Mouse (Mus musculus) lung, embryonic 15.5 days (tissue): ENCODE measurements around the gene Crisp2. TPM values are rescaled to one million over a fixed set of nuclear protein-coding genes. Genes with fewer than 3 reads are reported as not detected.
"Not testable (repeated sequence)": the region's sequence is repeated elsewhere in the genome, so short reads cannot be mapped to it uniquely, and the experiment has no call there.

Source experiments
- ATAC-seq: fragments of 200-750 bp; cut with Nextera tagmentation; 2 replicates; pipeline ENCODE4 v1.8.0; 2017; ENCODE audit warnings: moderate number of reproducible peaks, borderline replicate concordance; ENCODE audit not compliant: low FRiP score, low TSS enrichment; ENCODE audit errors: extremely low read depth
- H3K27ac ChIP-seq: fragments of 300-500 bp; sonication (generic); 2 replicates; pipeline ENCODE4 v1.5.1; 2015; ENCODE audit warnings: moderate library complexity, mild to moderate bottlenecking, inconsistent platforms
- H3K27me3 ChIP-seq: fragments of 300-500 bp; sonication (generic); 2 replicates; pipeline ENCODE4 v1.6.1; 2015; ENCODE audit warnings: inconsistent platforms
- H3K36me3 ChIP-seq: fragments of 300-500 bp; sonication (generic); 2 replicates; pipeline ENCODE4 v1.6.1; 2015; ENCODE audit warnings: inconsistent platforms
- H3K4me1 ChIP-seq: fragments of 300-500 bp; sonication (generic); 2 replicates; pipeline ENCODE4 v1.6.1; 2015; ENCODE audit warnings: inconsistent platforms
- H3K4me2 ChIP-seq: fragments of 300-500 bp; sonication (generic); 2 replicates; pipeline ENCODE4 v1.6.1; 2015; ENCODE audit warnings: inconsistent platforms, mild to moderate bottlenecking, moderate library complexity
- H3K4me3 ChIP-seq: fragments of 300-500 bp; sonication (generic); 2 replicates; pipeline ENCODE4 v1.5.1; 2015; ENCODE audit warnings: mild to moderate bottlenecking, inconsistent platforms
- H3K9ac ChIP-seq: fragments of 300-500 bp; sonication (generic); 2 replicates; pipeline ENCODE4 v1.6.1; 2015; ENCODE audit warnings: inconsistent platforms
- H3K9me3 ChIP-seq: fragments of 300-500 bp; sonication (generic); 2 replicates; pipeline ENCODE4 v1.6.1; 2016; ENCODE audit warnings: inconsistent platforms
- WGBS: fragments of 180-500 bp; shearing (Covaris S2); methylation state at CpG from one replicate; pipeline ENCODE4 v1.1.7; 2015; 5-methylcytosine and 5-hydroxymethylcytosine counted together
- polyA plus RNA-seq: library from polyadenylated mRNA; unstranded; fragments of >200 nt; fragmentation: Nextera tagmentation; extraction: Ambion mirVana; gene quantifications from 2 replicates; pipeline ENCODE4 v1.2.1, GENCODE M21; 2015

Gene Crisp2
- polyA plus RNA-seq, 1 experiment from 2014 or later, result not detected

- Histone ChIP-seq H3K36me3 (no peaks in the 10 kb centered on the region), H3K4me3 (no peak overlapping the region), H3K4me2 (no peak overlapping the region), H3K9me3 (no peaks in the 10 kb centered on the region), H3K9ac (no peak overlapping the region), H3K4me1 (no peaks in the 10 kb centered on the region), H3K27me3 (no peaks in the 10 kb centered on the region), H3K27ac (0 out of 2 replicates have a peak overlapping the region, but pooled peaks have one; percentile 39)
- ATAC-seq, result peak; percentile 85; the same call in 1 of the 2 replicates
- WGBS, result 37% methylated on average over 3 of the region's 3 CpGs
Observed at GRCm38 (mm10) chr17:40806550-40806949, 253 bp downstream of the Crisp2 start.

- H3K9ac ChIP-seq, result no peak overlapping the region
- no peaks in the 10 kb centered on the region for H3K27me3 ChIP-seq
- no peak overlapping the region for H3K4me3 ChIP-seq
- ATAC-seq, result no peak
- H3K4me2 ChIP-seq, result no peak overlapping the region
- H3K36me3 ChIP-seq, result no peaks in the 10 kb centered on the region
- WGBS, result 67% methylated on average over 3 of the region's 3 CpGs
- H3K9me3 ChIP-seq, result no peaks in the 10 kb centered on the region
- no peaks in the 10 kb centered on the region for H3K4me1 ChIP-seq
- no peak overlapping the region for H3K27ac ChIP-seq
Observed at GRCm38 (mm10) chr17:40802707-40803340, 4.0 kb downstream of the Crisp2 start.

- Histone ChIP-seq H3K9me3 (no peaks in the 10 kb centered on the region), H3K9ac (no peak overlapping the region), H3K4me1 (no peaks in the 10 kb centered on the region), H3K4me3 (no peak overlapping the region), H3K27me3 (no peaks in the 10 kb centered on the region), H3K36me3 (no peaks in the 10 kb centered on the region), H3K4me2 (no peak overlapping the region; the same call in 1 of the 2 replicates), H3K27ac (no peak overlapping the region)
- no peak for ATAC-seq
- WGBS, result 45% methylated on average over 20 of the region's 20 CpGs
Observed at GRCm38 (mm10) chr17:40793921-40794854, 12.6 kb downstream of the Crisp2 start.

GRCm38 (mm10) chr17:40789877-40790276, 16.9 kb downstream of the Crisp2 start:
- Histone ChIP-seq H3K4me1 (no peaks in the 10 kb centered on the region), H3K9ac (no peak overlapping the region), H3K36me3 (no peaks in the 10 kb centered on the region), H3K27ac (no peak overlapping the region), H3K27me3 (no peaks in the 10 kb centered on the region), H3K4me2 (no peak overlapping the region), H3K4me3 (no peak overlapping the region), H3K9me3 (no peaks in the 10 kb centered on the region)
- no peak for ATAC-seq

- H3K27me3 ChIP-seq, result no peaks in the 10 kb centered on the region
- H3K27ac ChIP-seq, result no peak overlapping the region
- H3K4me1 ChIP-seq, result no peaks in the 10 kb centered on the region
- no peak overlapping the region for H3K4me2 ChIP-seq
- no peak overlapping the region for H3K9ac ChIP-seq
- no peaks in the 10 kb centered on the region for H3K36me3 ChIP-seq
- no peak for ATAC-seq
- no peaks in the 10 kb centered on the region for H3K9me3 ChIP-seq
- 71% methylated on average over 1 of the region's 1 CpGs for WGBS
- H3K4me3 ChIP-seq, result no peak overlapping the region
Observed at GRCm38 (mm10) chr17:40767120-40767519, 39.7 kb downstream of the Crisp2 start.

GRCm38 (mm10) chr17:40763662-40764061, 43.1 kb downstream of the Crisp2 start:
- no peak for ATAC-seq
- Histone ChIP-seq H3K9me3 (no peaks in the 10 kb centered on the region), H3K36me3 (no peaks in the 10 kb centered on the region), H3K4me3 (no peak overlapping the region), H3K27me3 (no peaks in the 10 kb centered on the region), H3K4me2 (no peak overlapping the region), H3K27ac (no peak overlapping the region), H3K4me1 (no peaks in the 10 kb centered on the region), H3K9ac (no peak overlapping the region)
- WGBS, result 66% methylated on average over 4 of the region's 4 CpGs

- no peak overlapping the region for H3K9ac ChIP-seq
- 49% methylated on average over 4 of the region's 4 CpGs for WGBS
- H3K4me1 ChIP-seq, result no peaks in the 10 kb centered on the region
- H3K9me3 ChIP-seq, result no peaks in the 10 kb centered on the region
- no peak overlapping the region for H3K27ac ChIP-seq
- H3K27me3 ChIP-seq, result no peaks in the 10 kb centered on the region
- no peaks in the 10 kb centered on the region for H3K36me3 ChIP-seq
- H3K4me2 ChIP-seq, result no peak overlapping the region
- no peak for ATAC-seq
- no peak overlapping the region for H3K4me3 ChIP-seq
Observed at GRCm38 (mm10) chr17:40731724-40732123, 75.1 kb downstream of the Crisp2 start.

GRCm38 (mm10) chr17:40731296-40731695, 75.5 kb downstream of the Crisp2 start:
- ATAC-seq, result no peak
- Histone ChIP-seq H3K9ac (no peak overlapping the region), H3K36me3 (no peaks in the 10 kb centered on the region), H3K27ac (no peak overlapping the region), H3K4me3 (no peak overlapping the region), H3K27me3 (no peaks in the 10 kb centered on the region), H3K4me1 (no peaks in the 10 kb centered on the region), H3K9me3 (no peaks in the 10 kb centered on the region), H3K4me2 (no peak overlapping the region)
- WGBS, result 76% methylated on average over 2 of the region's 2 CpGs

- H3K4me2 ChIP-seq, result no peak within 1 kb of the TSS
- H3K36me3 ChIP-seq, result no peaks in the 10 kb centered on the region
- WGBS, result 74% methylated on average over 2 of the region's 2 CpGs
- H3K4me3 ChIP-seq, result no peak within 1 kb of the TSS
- ATAC-seq, result no peak
- H3K4me1 ChIP-seq, result no peaks in the 10 kb centered on the region
- no peak within 1 kb of the TSS for H3K27ac ChIP-seq
- no peaks in the 10 kb centered on the region for H3K9me3 ChIP-seq
- H3K9ac ChIP-seq, result no peak within 1 kb of the TSS
- no peaks in the 10 kb centered on the region for H3K27me3 ChIP-seq
Observed at GRCm38 (mm10) chr17:40726820-40727219, 80.0 kb downstream of the Crisp2 start, which contains the start of gene Esp1. TSS of gene Esp1 (plus strand) at chr17:40727120.

- not testable (repeated sequence) for H3K4me1 ChIP-seq, H3K27ac ChIP-seq, H3K9me3 ChIP-seq, H3K4me3 ChIP-seq, ATAC-seq, H3K36me3 ChIP-seq, H3K9ac ChIP-seq, H3K27me3 ChIP-seq, H3K4me2 ChIP-seq
Observed at GRCm38 (mm10) chr17:40717055-40717454, 89.7 kb downstream of the Crisp2 start.

- no peaks in the 10 kb centered on the region for H3K9me3 ChIP-seq
- no peak overlapping the region for H3K4me3 ChIP-seq
- no peaks in the 10 kb centered on the region for H3K27me3 ChIP-seq
- no peaks in the 10 kb centered on the region for H3K4me1 ChIP-seq
- ATAC-seq, result no peak
- no peak overlapping the region for H3K27ac ChIP-seq
- H3K4me2 ChIP-seq, result no peak overlapping the region
- no peak overlapping the region for H3K9ac ChIP-seq
- H3K36me3 ChIP-seq, result no peaks in the 10 kb centered on the region
Observed at GRCm38 (mm10) chr17:40716273-40716672, 90.5 kb downstream of the Crisp2 start.
